Mouse (Mus musculus) myocyte (in vitro differentiated cells): ENCODE data around the gene Nol9.

Source experiments
- POLR2AphosphoS2 ChIP-seq: IDR thresholded peaks from one replicate; pipeline ENCODE4 v1.6.1; 2011; ENCODE audit warnings: low read depth, control low read depth; ENCODE audit not compliant: insufficient read length
- USF1 ChIP-seq: IDR thresholded peaks from one replicate; pipeline ENCODE4 v1.6.1; 2011; ENCODE audit warnings: low read depth, mild to moderate bottlenecking, control low read depth, moderate library complexity

DNA sequence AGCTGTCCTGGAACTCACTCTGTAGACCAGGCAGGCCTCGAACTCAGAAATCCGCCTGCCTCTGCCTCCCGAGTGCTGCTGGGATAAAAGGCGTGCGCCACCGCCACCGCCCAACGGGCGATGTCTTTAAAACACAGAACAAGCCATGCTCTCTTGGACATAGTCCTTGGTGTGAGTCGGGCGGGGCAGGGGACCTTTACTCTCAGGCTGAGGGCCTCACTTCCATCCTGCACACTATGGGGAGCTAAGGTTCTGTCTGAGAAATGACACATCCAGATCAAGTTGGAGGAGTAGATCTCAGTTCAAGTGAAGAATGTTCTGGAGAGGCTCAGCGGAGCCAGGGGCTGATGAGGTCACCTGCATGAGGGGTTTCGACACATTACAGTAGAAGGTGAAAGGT is 6.2 kb upstream of the Nol9 start:
- TF ChIP-seq USF1 = no peak
- TF ChIP-seq POLR2AphosphoS2 = no peak
